Mouse (Mus musculus): ENCODE data around the gene Gstt3.

DNA sequence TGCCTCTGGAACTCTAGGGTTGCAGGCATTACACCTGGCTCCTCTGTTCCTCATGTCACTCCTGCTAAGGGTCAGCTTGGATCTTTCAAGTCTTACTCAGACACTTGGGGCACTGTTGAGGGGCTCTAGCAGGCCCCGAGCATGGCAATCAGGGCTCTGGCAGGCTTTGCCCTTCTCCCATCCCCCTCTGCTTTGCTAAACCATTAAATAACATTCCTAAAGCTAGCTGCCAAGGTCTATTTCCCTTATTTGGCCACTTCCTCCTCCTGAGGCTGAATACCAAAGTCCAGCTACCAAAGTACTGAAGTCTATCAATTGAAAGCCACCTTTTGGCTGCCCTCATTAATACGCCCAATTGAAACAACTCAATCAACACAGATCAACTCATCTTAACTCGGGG, 13.7 kb upstream of the Gstt3 start:
- TF ChIP-seq CTCF (IDR thresholded peaks at IDR 0.05; ENCODE audit: extremely low read depth, insufficient read depth, insufficient read length, insufficient replicate concordance) (no peak), POLR2A (IDR thresholded peaks at IDR 0.05; ENCODE audit: low read depth, low read length) (no peak)
